Mouse (Mus musculus): ENCODE measurements around the gene Elk3.
"Not testable (repeated sequence)": the region's sequence is repeated elsewhere in the genome, so short reads cannot be mapped to it uniquely, and the experiment has no call there.

The Elk3 gene

GRCm38 (mm10) chr10:93310721-93311411 is at the start of gene Elk3:
Gene Elk3, minus strand, starts transcription at chr10:93311135.
- DNase-seq = no peak

GRCm38 (mm10) chr10:93360623-93361022 is 49.7 kb upstream of the Elk3 start:
- no peak for DNase-seq

DNA sequence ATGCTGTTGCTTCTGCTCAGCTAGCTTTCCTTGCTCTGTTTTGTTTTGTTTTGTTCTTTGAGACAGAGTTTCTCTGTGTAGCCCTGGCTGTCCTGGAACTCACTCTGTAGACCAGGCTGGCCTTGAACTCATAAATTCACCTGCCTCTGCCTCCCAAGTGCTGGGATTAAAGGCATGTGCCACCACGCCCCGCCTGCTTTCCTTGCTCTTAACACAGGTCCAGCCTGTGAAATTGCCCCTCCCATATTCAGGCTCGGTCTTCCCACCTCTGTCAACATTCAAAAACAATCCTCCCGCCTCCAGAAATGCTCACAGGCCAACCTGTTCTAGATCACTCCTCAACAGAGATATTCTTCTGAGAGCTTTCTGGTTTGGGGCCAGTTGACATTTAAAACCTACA is 49.3 kb upstream of the Elk3 start:
- DNase-seq = not testable (repeated sequence)

DNA sequence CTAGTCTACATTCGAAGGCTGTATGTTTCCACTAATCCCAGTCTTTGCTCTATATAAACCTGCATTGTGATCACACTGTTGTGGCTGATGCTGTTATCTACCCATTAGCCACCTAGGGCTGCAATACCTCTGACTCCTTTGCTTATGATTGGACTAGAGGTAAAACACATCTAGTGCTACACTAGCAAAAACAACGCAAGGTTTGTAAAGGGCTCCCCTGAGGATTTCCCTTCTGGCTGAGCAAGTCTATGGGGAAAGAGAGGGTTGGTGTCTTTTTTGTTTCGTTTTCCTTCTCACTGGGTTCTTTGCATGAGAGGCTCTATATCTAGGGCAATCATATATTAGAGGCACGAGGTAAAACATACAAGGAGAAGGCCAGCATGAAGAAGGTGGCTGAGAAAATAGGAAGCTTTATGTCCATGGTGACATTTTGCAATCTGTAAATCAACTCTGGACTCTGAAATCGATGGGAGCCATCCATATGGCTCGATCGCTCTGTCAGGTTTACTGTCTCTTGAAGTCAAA is 48.5 kb upstream of the Elk3 start:
- DNase-seq = no peak

DNA sequence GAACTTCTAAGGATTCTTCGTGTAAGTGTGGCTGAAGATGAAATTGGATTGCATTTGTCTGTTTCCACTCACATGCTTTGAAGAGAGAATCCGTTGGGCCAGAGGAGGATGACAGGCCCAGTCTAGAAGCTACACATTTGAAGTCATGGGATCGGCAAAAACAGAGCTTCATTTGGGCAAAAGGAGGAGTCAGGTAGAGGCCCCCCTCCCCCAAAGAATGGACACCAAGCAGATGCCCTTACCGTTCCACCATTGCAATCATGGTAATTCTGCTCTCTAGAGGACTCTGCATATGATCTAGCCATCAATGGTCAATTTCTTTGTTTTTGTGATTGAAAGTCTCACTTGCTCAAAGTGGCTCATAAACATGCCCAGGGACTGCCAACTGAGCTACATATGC is 47.9 kb upstream of the Elk3 start:
- DNase-seq = no peak

DNA sequence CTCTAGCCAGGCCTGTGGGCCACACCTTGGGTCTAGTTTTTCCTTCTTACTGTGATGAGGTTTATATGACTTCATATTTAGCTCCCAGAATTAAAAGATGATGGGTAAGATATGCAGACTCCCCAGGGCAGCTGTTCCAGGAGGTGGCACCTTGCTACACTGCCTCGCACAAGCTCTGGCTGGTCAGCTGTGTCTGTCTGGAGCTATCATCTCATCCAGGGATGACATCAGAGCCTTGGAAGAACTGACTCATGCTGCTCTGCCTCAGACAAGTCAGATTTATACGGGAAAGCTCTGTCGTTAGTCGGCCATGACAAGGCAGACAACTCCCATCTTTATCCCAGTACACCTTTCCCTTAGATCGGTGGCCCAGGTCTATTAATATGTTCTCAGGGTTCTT is 46.2 kb upstream of the Elk3 start:
- no peak for DNase-seq

DNA sequence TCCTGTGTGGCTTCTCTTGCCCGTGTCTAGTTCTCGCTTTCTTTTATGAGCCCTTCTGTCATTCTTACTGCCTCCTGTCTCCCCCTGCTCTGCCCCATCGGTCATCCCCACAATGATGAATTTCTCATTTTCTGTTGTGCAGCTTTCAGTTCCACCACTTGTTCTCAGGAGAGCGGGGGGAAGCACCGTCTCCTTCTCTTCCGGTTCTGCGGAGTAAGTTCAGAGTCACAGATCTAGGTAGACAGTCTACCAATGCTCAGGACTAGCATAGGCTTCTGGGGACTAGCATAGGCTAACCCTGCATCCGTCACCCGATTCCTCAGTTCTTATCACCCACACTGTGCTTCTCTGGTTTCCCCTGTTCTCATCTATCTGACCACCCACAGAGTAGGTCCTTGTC is 45.2 kb upstream of the Elk3 start:
- DNase-seq = no peak

GRCm38 (mm10) chr10:93355276-93355927 is 44.5 kb upstream of the Elk3 start:
- no peak for DNase-seq

DNA sequence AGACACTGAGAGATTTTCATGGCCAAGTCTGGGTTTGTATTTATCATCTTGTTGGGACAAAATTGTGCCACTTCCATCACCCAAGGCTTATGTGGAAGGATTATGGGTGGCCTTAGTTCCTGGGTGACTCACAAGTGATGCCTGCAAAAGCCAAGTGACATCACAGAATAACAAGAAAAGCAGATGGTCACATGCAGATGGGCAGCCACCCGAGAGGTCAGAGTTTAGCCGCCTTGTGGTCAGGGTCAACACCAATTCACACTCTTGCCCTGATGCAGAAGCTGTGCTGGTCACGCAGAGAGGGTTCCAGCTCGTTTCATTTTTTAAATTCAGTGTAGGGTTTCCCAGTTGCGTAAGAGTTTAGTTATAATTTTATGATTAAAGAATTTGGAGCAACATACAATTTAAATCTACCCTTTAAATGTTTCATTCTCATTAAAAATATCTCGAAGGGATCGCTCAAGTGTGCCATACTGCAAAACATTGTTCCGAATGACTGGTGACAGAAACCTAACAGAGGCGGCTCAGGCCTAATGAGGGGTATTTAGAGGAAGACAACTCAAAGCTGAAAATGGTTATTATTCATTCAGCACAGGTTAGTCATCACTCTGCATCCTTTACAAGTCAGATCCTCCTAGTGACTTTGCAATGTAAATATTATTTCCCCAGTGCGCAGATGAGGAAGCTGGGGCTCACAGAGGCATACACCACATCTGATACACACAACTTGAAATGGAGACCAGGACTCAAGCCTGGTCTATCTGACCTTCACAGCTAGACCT is 42.8 kb upstream of the Elk3 start:
- no peak for DNase-seq

GRCm38 (mm10) chr10:93347918-93348505 is 37.1 kb upstream of the Elk3 start:
- no peak for DNase-seq

DNA sequence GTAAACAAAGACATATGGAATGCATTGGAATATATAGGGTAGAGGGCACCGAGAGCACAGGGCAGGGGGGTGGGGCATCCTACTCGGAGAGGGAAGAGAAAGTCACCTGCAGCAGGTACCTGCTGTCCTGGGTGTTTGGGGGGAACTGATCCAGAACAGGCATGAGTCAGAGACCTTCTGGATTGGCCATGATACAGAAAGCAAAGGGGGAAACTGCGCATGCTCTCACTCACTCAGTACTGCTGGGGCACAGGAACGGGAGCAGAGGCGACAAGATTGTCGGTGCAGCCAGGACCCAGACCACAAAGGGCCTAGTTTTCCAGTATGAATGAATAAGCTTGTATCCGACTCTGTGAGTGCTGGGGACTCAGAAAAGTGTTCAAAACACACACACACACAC is 36.5 kb upstream of the Elk3 start:
- no peak for DNase-seq

DNA sequence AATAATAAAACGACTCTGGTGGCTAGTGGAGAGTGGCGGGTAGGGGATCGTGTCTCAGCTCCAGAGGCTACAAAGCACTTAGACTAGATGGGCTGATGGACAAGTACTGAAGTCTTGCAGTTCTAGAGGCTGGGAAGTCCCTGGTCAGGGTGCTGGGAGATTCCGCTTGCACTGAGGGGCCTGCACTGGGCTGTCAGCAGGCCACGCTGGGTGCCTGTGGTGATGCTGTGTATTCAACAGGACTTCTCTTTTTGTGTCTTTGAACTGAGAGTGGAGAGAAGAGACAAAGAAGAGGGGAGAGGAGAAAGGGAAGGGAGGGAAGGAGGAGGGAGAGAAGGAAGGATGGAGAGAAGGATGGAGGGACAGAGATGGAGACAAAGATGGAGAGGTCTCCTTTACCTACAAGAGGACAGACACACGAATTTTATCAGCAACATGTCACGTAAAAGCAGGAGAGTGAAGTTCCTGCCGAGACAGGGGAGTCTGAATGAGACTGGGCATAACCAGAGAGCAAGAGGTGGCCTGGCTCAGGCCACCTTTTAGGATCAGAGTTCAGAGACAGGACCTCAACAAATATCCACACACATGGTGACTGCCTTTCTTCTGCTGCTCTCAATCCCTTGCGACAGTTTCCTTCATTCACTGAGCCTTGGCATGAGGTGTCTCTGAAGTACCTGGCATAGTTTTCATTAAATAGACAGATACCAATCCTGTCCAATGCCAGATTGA is 35.4 kb upstream of the Elk3 start:
- DNase-seq = no peak

DNA sequence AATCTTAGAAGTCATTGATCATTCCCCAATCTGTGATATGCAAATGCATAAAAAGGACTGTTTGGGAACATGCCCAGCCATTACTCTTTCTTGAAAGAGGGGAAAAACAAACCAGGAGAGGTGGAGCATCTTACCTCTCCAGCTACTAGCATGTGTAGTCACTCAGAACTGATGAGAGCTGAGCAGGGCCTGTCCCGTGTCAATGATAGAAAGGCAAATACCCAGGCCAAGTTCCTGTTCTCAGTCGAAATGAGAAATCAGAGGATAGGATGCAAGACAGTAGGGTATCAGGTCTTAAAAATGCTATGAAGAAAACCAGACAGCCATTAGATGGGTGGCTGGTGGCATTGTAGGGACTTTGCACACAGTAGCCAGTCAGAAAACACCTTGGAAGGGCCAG is 34.6 kb upstream of the Elk3 start:
- no peak for DNase-seq

- no peak for DNase-seq
These were observed 32.5 kb upstream of the Elk3 start for GRCm38 (mm10) chr10:93343469-93343868.

DNA sequence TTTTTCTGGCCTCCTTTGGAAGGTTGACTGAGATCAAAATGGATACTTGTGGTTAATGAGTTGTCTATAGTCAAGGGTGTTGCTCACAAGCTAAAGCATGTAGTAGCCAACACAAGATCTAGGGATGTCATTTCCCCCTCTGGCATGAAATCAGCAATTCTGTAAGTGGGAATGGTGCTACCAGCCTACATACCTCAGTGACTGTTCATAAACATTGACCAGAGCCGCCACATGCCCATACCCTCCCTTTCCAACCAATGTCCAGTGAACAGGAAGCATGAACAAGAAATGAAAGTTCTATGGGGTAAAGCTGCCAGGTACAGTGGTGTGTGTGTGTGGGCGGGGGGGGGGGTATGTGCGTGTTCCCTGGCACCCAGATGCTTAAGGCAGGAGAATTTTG is 32.1 kb upstream of the Elk3 start:
- no peak for DNase-seq

GRCm38 (mm10) chr10:93338526-93338925 is 27.6 kb upstream of the Elk3 start:
- no peak for DNase-seq

DNA sequence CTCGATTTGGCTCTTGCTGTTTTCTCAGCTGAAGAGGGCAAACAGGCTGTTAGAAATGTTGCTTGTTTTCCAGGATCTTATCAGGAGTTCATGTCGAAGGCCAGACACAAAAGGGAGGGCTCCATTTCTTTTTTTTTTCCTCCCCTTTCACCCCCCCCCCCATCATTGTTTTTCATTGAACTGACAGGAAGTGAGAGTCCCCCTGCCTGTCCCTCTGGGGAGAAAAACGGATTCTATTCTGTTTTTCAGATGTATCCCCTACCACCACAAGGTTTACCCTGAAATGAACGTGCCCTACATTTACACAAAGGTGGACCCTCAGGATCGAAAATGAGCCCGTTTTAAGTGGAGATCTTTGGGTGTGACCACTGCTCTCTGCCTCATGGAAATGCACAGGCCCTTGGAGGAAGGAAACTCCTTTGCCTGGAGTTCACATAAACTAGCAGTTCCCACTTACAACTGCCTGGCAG is 25.6 kb upstream of the Elk3 start:
- DNase-seq = no peak

DNA sequence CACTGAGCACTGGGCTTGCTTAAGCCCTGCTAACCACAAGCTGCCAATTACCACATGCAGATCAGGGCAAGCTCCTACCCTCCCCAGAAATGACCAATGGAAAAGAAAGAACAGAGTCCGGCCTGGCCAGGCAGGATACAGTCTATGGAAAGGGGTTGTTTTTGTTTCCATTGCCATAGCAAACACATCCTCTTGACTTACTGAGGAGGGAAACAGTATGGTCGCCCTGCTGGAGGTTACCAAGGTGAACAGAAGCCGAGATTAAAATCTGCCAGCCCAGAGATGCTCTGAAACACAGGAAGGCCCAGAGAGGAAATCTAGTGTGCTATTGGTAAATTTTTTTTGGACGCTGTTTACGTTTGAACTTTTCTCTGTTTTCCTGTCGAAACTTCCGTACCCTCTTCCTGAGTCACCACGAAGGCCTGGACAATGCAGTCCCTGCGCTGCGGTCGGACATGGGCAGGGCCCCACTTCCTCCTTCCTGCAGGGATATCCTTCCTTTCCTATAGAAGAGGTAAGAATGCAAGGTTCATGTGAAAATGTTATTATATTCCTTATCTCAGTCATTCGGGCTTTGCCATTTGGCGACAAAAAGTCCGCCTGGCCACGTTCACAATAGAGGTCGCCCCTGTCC is 25.0 kb upstream of the Elk3 start:
- no peak for DNase-seq

- DNase-seq = no peak
These were observed 24.1 kb upstream of the Elk3 start for GRCm38 (mm10) chr10:93335001-93335400.

DNA sequence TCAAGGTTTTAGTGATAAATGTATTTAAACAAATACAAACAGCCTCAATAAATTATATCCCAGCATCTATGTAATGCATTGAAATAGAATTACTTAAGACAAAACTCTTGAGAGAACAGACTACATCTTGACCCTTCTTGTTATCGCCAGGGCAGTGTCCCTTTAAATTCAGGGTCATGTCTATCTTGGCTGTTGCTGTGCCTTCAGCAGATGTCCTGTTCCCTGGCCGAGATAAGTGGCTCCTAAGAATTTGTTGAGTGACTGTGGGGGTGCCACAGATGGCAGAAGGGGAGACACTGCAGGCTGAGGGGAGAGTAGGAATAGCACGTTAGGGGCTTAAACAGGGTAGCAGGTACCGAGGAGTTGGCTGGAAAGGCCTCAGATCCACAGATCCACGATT is 22.3 kb upstream of the Elk3 start:
- no peak for DNase-seq

DNA sequence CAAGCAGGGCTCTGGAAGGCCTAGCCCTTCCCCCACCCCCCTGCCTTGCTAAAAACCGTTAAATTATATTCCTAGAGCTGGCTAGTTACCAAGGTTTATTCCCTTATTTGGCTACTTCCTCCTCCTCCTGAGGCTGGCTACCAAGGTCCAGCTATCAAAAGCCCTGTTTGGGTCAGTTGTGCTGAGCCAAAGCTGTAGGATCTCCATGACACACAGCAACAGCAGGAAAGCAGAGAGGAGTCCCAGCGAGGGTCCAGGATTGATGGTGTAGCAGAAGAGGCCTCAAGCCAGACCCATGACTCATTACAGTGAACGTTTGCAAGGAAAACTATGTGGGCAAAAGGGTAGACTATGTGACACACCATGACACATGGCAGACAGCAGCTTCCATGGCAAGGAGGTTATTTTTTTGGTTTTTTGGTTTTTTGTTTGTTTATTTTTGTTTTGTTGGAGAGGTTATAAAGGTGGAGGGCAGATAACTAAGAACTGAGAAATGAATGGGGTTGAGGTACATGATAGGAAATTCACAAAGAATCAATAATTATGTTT is 21.4 kb upstream of the Elk3 start:
- DNase-seq = no peak

- no peak for DNase-seq
These were observed 20.6 kb upstream of the Elk3 start for GRCm38 (mm10) chr10:93331543-93331942.
